Mouse (Mus musculus) liver, postnatal 0 days (tissue): ENCODE measurements around the gene Pacrg.

Source experiments
- CTCF ChIP-seq: sonication (generic); IDR thresholded peaks from 2 replicates; pipeline ENCODE4 v1.5.1; 2016; ENCODE audit warnings: antibody characterized with exemption, low read depth
- EP300 ChIP-seq: IDR thresholded peaks from 2 replicates; pipeline ENCODE4 v1.6.1; 2016; ENCODE audit warnings: antibody characterized with exemption, low read depth, mild to moderate bottlenecking

DNA sequence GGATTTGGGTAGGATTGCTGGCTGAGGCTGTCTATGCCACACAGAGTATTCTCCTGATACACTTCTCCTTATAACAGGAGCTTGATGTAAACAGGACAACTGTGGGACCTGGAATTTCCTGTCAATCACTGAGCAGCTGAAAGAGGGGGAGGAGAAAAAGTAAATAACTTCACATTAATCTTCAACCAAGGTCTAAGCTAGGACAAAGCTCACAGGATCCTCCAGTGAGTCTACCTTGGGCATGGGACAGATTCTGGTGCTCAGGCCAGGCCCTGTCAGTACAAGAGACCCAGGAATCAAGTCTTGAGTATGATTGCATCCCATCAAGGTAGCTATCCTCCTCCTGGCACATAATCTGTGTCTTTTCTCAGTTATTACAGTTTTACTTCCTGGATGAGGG is 102.1 kb downstream of the Pacrg start:
- TF ChIP-seq CTCF = no peak
- TF ChIP-seq EP300 = no peak
